Mouse (Mus musculus) heart, embryonic 14.5 days (tissue): Measurements from ENCODE around the gene Sgtb. TPM values are rescaled to one million over a fixed set of nuclear protein-coding genes. Genes with fewer than 3 reads are reported as not detected.

Experiments
- ATAC-seq: fragments of 200-750 bp; cut with Nextera tagmentation; 2 replicates; pipeline ENCODE4 v1.8.0; 2017; ENCODE audit warnings: low read depth, moderate TSS enrichment; ENCODE audit not compliant: insufficient number of reproducible peaks, insufficient read depth, low FRiP score
- H3K27ac ChIP-seq, 2 experiments: fragments of 200-500 bp in 1 of 2; fragments of 300-500 bp in 1 of 2; sonication (generic) in 1 of 2; replicated peaks in 1 of 2; 2 replicates each; pipeline ENCODE4 v1.5.1; 2012 to 2014; ENCODE audit warnings: low read depth in 2 of 2, low read length in 2 of 2, control low read depth in 1 of 2, mild to moderate bottlenecking in 1 of 2, mixed read lengths in 1 of 2; ENCODE audit not compliant: control insufficient read depth in 1 of 2, insufficient read depth in 1 of 2
- H3K27me3 ChIP-seq: fragments of 300-500 bp; sonication (generic); 2 replicates; pipeline ENCODE4 v1.6.1; 2014; ENCODE audit warnings: mild to moderate bottlenecking, low read length, control low read depth; ENCODE audit not compliant: control insufficient read depth, insufficient read depth
- H3K36me3 ChIP-seq: fragments of 300-500 bp; sonication (generic); 2 replicates; pipeline ENCODE4 v1.6.1; 2014; ENCODE audit warnings: mild to moderate bottlenecking, control low read depth, low read length, mixed read lengths; ENCODE audit not compliant: control insufficient read depth, insufficient read depth
- H3K4me1 ChIP-seq, 2 experiments: fragments of 200-500 bp in 1 of 2; fragments of 300-500 bp in 1 of 2; sonication (generic) in 1 of 2; 2 replicates each; pipeline ENCODE4 v1.6.1; 2012 to 2014; ENCODE audit warnings: low read length in 2 of 2, control low read depth in 1 of 2, mixed read lengths in 1 of 2; ENCODE audit not compliant: control insufficient read depth in 2 of 2, insufficient read depth in 2 of 2
- H3K4me2 ChIP-seq: fragments of 300-500 bp; sonication (generic); 2 replicates; pipeline ENCODE4 v1.6.1; 2014; ENCODE audit warnings: mild to moderate bottlenecking, low read length
- H3K4me3 ChIP-seq, 2 experiments: fragments of 200-500 bp in 1 of 2; fragments of 300-500 bp in 1 of 2; sonication (generic) in 1 of 2; 2 replicates each; pipeline ENCODE4 v1.5.1; 2012 to 2014; ENCODE audit warnings: low read length in 2 of 2, mild to moderate bottlenecking in 2 of 2, control low read depth in 1 of 2, low read depth in 1 of 2, moderate library complexity in 1 of 2; ENCODE audit not compliant: control insufficient read depth in 1 of 2, insufficient read depth in 1 of 2
- H3K9ac ChIP-seq: fragments of 300-500 bp; sonication (generic); 2 replicates; pipeline ENCODE4 v1.6.1; 2014; ENCODE audit warnings: mild to moderate bottlenecking, low read length
- H3K9me3 ChIP-seq: fragments of 300-500 bp; sonication (generic); 2 replicates; pipeline ENCODE4 v1.6.1; 2016; ENCODE audit warnings: low read length, control low read depth; ENCODE audit not compliant: control insufficient read depth
- WGBS: fragments of 180-500 bp; shearing (Covaris S2); extraction: QIAGEN DNeasy Blood & Tissue Kit; methylation state at CpG from one replicate; pipeline ENCODE4 v1.1.7; 2014; 5-methylcytosine and 5-hydroxymethylcytosine counted together
- polyA plus RNA-seq: library from polyadenylated mRNA; unstranded; fragments of >200 nt; fragmentation: Nextera tagmentation; extraction: Ambion mirVana; gene quantifications from 2 replicates; pipeline ENCODE4 v1.2.1, GENCODE M21; 2014

Gene Sgtb
- polyA plus RNA-seq, 1 experiment from 2014 or later = 2.9 TPM

GRCm38 (mm10) chr13:104094531-104095385, 14.8 kb upstream of the Sgtb start:
- Histone ChIP-seq H3K27ac (peak overlapping the region in 1 of 2 experiments; percentile 10; a peak in 1 of 4 replicates), H3K9me3 (no peaks in the 10 kb centered on the region), H3K27me3 (no peaks in the 10 kb centered on the region), H3K4me3 (no peak overlapping the region), H3K4me2 (no peak overlapping the region), H3K9ac (no peak overlapping the region), H3K36me3 (no peaks in the 10 kb centered on the region), H3K4me1 (peaks cover 9 to 28% of the 10 kb centered on the region in 2 experiments)
- WGBS = 75% methylated on average over 11 of the region's 11 CpGs
- ATAC-seq = peak; percentile 66

- H3K27ac ChIP-seq = 0 out of 4 replicates have a peak overlapping the region, but pooled peaks of 1 of the 2 experiments have one; percentile 3
Measured at GRCm38 (mm10) chr13:104095955-104096354, 13.6 kb upstream of the Sgtb start.

GRCm38 (mm10) chr13:104097190-104097589, 12.4 kb upstream of the Sgtb start:
- H3K36me3 ChIP-seq = no peaks in the 10 kb centered on the region
- WGBS = 54% methylated on average over 7 of the region's 7 CpGs
- no peak for ATAC-seq
- no peaks in the 10 kb centered on the region for H3K9me3 ChIP-seq
- H3K4me2 ChIP-seq = no peak overlapping the region; the same call in 1 of the 2 replicates
- H3K27ac ChIP-seq = peak overlapping the region; percentile 12 to 39; a peak in 3 of 4 replicates
- peaks cover 9 to 28% of the 10 kb centered on the region in 2 experiments for H3K4me1 ChIP-seq
- H3K4me3 ChIP-seq = no peak overlapping the region
- no peak overlapping the region for H3K9ac ChIP-seq
- H3K27me3 ChIP-seq = no peaks in the 10 kb centered on the region

More at GRCm38 (mm10) chr13:104095955-104096354, 13.6 kb upstream of the Sgtb start:
- WGBS = 47% methylated on average over 7 of the region's 7 CpGs
- peaks cover 9 to 28% of the 10 kb centered on the region in 2 experiments for H3K4me1 ChIP-seq
- H3K4me2 ChIP-seq = no peak overlapping the region
- H3K4me3 ChIP-seq = no peak overlapping the region
- no peaks in the 10 kb centered on the region for H3K27me3 ChIP-seq
- no peaks in the 10 kb centered on the region for H3K9me3 ChIP-seq
- ATAC-seq = no peak
- no peak overlapping the region for H3K9ac ChIP-seq
- H3K36me3 ChIP-seq = no peaks in the 10 kb centered on the region

GRCm38 (mm10) chr13:104100416-104100815, 9.1 kb upstream of the Sgtb start:
- ATAC-seq = no peak
- Histone ChIP-seq H3K27ac (no peak overlapping the region), H3K4me2 (no peak overlapping the region), H3K9ac (no peak overlapping the region), H3K36me3 (no peaks in the 10 kb centered on the region), H3K27me3 (no peaks in the 10 kb centered on the region), H3K4me1 (peaks cover 4 to 21% of the 10 kb centered on the region in 2 experiments), H3K9me3 (peaks cover 7% of the 10 kb centered on the region; the same call in 1 of the 2 replicates), H3K4me3 (no peak overlapping the region)
- WGBS = 80% methylated on average over 4 of the region's 4 CpGs

- no peak overlapping the region for H3K27ac ChIP-seq
- H3K36me3 ChIP-seq = no peaks in the 10 kb centered on the region
- H3K4me3 ChIP-seq = no peak overlapping the region
- ATAC-seq = no peak
- peaks cover 4 to 12% of the 10 kb centered on the region in 2 experiments; a peak in 2 of 4 replicates for H3K4me1 ChIP-seq
- H3K27me3 ChIP-seq = no peaks in the 10 kb centered on the region
- no peak overlapping the region for H3K9ac ChIP-seq
- no peak overlapping the region for H3K4me2 ChIP-seq
- peaks cover 7% of the 10 kb centered on the region; the same call in 1 of the 2 replicates for H3K9me3 ChIP-seq
- WGBS = 82% methylated on average over 5 of the region's 5 CpGs
Measured at GRCm38 (mm10) chr13:104101606-104102235, 7.8 kb upstream of the Sgtb start.

GRCm38 (mm10) chr13:104108651-104109287, 772 bp upstream of the Sgtb start:
- peak overlapping the region; percentile 86 for H3K4me2 ChIP-seq
- H3K9ac ChIP-seq = peak overlapping the region; percentile 76
- H3K4me3 ChIP-seq = peak overlapping the region; percentile 75 to 76
- H3K4me1 ChIP-seq = peaks cover 2 to 4% of the 10 kb centered on the region in 2 experiments; a peak in 2 of 4 replicates
- H3K9me3 ChIP-seq = peaks cover 6% of the 10 kb centered on the region; the same call in 1 of the 2 replicates
- peak; percentile 2; the same call in 1 of the 2 replicates for ATAC-seq
- peak overlapping the region; percentile 42 to 63; a peak in 3 of 4 replicates for H3K27ac ChIP-seq
- H3K36me3 ChIP-seq = no peaks in the 10 kb centered on the region
- 0 out of 2 replicates have a peak, but pooled peaks cover 4% of the 10 kb centered on the region for H3K27me3 ChIP-seq
- WGBS = 1% methylated on average over 24 of the region's 24 CpGs
